Mouse (Mus musculus): ENCODE measurements at regions not wholly inside any gene's neighbourhood (a gene's known extent, or its start where the extent isn't known, plus 50 kb on each side); places are given as distances from the start of the nearest gene placed in this dataset.

DNA sequence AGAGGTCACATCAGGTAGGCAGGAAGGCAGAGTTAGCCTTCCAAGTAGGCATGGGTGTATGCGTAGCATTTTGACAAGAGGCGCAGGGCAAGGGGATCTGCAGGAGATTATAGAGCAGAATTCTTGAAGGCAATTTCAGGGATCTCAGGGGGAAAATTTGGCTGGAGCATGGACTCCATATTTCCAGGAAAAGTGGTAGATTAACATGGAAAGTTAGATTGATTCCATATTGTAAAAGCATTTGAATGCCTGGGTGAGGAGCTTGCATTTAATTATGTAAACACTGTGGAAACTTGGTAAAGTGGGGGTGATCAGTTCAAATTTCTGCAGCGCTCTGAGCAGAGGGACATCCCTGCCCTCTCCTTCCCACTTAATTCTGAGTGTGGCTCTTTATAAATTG is 146.7 kb downstream of the Pax3 start:
- TF ChIP-seq CTCF (IDR thresholded peaks at IDR 0.05; ENCODE audit: control insufficient read depth, insufficient read depth, low read length) (no peak), POLR2A (IDR thresholded peaks at IDR 0.05; ENCODE audit: borderline replicate concordance, control insufficient read depth, low read depth, low read length) (no peak)
- H3K4me3 ChIP-seq (replicated peaks; ENCODE audit: control insufficient read depth, low read depth, low read length): no peak overlapping the region
- WGBS: 85% methylated on average over 3 of the region's 3 CpGs
- H3K4me1 ChIP-seq (ENCODE audit: control insufficient read depth, insufficient read depth, low read length): no peaks in the 10 kb centered on the region
- no peak overlapping the region for H3K27ac ChIP-seq (ENCODE audit: control insufficient read depth, insufficient read depth, low read depth, low read length, poor library complexity)

DNA sequence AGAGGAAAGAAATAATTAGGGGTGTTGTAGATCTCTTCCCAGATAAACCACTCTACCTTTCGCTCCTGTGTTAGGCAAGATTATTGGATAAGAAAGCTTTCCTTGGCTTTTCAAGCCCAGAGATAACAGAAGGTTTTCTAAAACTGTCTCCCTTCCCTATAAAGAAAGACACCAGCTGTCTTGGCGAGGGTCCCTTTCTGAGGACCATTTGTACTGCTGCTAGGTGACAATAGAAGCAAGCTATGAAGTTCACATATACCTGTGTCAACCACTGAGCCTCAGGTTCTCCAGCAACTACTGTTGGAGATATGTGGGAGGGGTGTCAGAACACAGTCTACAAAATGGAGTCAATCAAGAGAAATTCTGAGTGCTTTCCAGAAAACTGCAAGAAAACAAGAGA is 164.6 kb downstream of the Pax3 start:
- H3K4me3 ChIP-seq (replicated peaks; ENCODE audit: control insufficient read depth, low read depth, low read length): no peak overlapping the region
- no peaks in the 10 kb centered on the region for H3K4me1 ChIP-seq (ENCODE audit: control insufficient read depth, insufficient read depth, low read length)
- H3K27ac ChIP-seq (ENCODE audit: control insufficient read depth, insufficient read depth, low read depth, low read length, poor library complexity): no peak overlapping the region
- TF ChIP-seq CTCF (IDR thresholded peaks at IDR 0.05; ENCODE audit: control insufficient read depth, insufficient read depth, low read length): no peak
- no peak for TF ChIP-seq POLR2A (IDR thresholded peaks at IDR 0.05; ENCODE audit: borderline replicate concordance, control insufficient read depth, low read depth, low read length)
- 66% methylated on average over 2 of the region's 2 CpGs for WGBS

DNA sequence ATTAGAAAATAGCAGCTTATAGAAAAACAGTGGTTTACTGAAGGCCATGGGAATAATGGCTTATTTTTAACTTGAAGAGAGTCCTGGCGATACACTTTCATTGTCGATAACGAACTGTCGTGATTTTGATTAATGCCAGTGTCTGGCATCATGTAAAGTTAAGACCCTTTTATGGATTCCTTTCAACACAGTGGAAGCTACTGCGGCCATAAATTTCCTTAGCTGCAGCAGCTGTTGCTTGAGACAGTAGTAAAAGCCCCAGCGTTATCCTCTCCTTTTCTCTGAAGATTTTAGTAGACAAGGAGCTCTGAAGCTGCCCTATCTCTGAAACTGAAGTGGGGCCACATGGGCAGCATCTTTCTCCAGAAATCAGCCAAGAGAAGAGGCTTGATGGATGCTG is 175.2 kb downstream of the Pax3 start:
- Histone ChIP-seq H3K4me3 (replicated peaks; ENCODE audit: control insufficient read depth, low read depth, low read length) (no peak overlapping the region), H3K27ac (ENCODE audit: control insufficient read depth, insufficient read depth, low read depth, low read length, poor library complexity) (no peak overlapping the region), H3K4me1 (ENCODE audit: control insufficient read depth, insufficient read depth, low read length) (no peaks in the 10 kb centered on the region)
- no peak for TF ChIP-seq POLR2A (IDR thresholded peaks at IDR 0.05; ENCODE audit: borderline replicate concordance, control insufficient read depth, low read depth, low read length)
- WGBS: 66% methylated on average over 6 of the region's 6 CpGs

DNA sequence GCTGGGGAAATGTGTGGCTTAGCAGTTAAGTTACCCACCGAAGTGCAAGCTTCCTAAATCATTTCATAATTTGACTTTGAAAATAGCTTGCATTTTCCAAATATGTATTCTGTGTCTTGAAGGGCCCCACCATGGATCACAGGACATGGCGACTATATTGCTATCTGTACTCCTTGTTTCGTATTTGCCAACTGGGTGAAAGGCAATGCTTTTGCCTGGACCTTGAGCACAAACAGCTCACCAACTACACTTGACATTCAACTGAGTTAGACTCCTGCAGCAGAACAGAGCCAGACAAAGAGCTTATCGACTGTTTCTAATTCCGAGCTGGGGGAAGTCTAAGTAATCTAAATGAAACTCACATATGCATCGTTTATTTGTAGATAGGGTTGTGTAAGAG is 175.9 kb downstream of the Pax3 start:
- no peak overlapping the region for H3K4me3 ChIP-seq (replicated peaks; ENCODE audit: control insufficient read depth, low read depth, low read length)
- no peaks in the 10 kb centered on the region for H3K4me1 ChIP-seq (ENCODE audit: control insufficient read depth, insufficient read depth, low read length)
- H3K27ac ChIP-seq (ENCODE audit: control insufficient read depth, insufficient read depth, low read depth, low read length, poor library complexity): no peak overlapping the region
- TF ChIP-seq POLR2A (IDR thresholded peaks at IDR 0.05; ENCODE audit: borderline replicate concordance, control insufficient read depth, low read depth, low read length) (no peak), CTCF (IDR thresholded peaks at IDR 0.05; ENCODE audit: control insufficient read depth, insufficient read depth, low read length) (no peak)
- 76% methylated on average over 6 of the region's 6 CpGs for whole genome bisulfite sequencing

DNA sequence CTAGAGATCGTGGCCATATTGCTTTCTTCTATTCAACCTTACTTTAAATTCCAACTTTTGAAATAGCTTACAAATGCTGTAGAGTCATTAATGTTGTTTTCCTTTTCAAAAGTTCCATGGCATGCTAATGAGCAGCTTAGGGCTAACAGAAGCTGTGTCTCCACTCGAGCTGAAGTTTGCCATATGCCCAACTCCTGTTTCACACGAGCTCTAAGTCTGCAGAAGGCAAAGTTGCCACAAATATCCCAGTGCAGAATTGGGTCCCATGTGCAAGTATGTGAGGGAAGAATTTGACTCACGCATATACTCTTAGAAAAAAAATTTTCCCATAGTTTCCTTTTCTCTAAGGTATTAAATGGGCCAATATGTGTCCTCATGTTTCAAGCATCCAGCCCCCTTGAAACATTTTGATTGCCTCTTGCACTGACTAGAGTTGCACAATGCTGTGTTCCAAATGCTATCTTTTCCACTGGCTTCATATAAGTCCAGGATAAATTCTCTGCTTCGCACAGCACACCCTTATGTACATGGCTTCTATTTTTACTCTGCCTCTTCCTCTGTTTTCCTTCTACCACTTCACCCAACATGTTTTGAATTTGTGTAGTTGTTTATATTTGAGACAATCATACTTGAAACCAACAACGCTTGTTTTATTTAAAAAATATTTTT is 178.9 kb downstream of the Pax3 start:
- Histone ChIP-seq H3K4me3 (replicated peaks; ENCODE audit: control insufficient read depth, low read depth, low read length) (no peak overlapping the region), H3K4me1 (ENCODE audit: control insufficient read depth, insufficient read depth, low read length) (no peaks in the 10 kb centered on the region; the same call in 1 of the 2 replicates), H3K27ac (ENCODE audit: control insufficient read depth, insufficient read depth, low read depth, low read length, poor library complexity) (no peak overlapping the region)
- WGBS: 69% methylated on average over 6 of the region's 6 CpGs
- TF ChIP-seq POLR2A (IDR thresholded peaks at IDR 0.05; ENCODE audit: borderline replicate concordance, control insufficient read depth, low read depth, low read length) (no peak), CTCF (IDR thresholded peaks at IDR 0.05; ENCODE audit: control insufficient read depth, insufficient read depth, low read length) (no peak)

DNA sequence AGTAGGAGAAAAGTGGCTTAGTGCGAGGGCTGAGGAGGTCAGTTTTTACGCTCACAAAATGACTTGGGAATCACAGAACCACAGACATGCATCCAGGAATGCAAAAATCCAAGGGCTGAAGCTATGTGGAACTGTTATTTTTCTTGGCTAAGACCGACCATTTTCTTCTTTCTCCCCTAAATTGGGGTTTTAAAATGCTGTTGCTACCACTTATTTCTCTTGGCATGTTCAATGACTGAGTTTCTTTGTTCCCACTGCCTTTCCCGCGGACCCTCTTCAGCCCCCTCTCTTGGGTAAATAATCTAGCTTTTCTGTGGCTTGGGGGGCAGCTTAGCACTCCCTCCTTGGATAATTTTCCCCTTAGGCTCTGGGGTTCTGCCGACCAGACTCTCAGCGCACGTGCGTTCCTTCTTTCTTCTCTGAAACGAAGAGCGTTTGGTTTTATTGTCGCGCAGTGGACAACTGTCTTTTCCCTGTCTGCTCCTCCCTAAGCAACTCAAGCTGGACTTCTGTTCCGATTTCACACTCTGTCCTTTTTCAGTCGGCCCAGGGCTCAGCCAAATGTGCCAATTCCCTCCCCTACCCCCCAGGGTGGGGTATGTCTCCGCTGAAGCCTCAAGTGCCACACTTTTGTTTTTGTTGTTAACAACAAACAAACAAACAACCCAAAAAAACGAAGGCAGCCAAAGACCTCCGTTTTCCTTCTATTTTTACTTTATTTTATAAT is 180.2 kb downstream of the Pax3 start:
- WGBS: 74% methylated on average over 18 of the region's 18 CpGs
- Histone ChIP-seq H3K4me1 (ENCODE audit: control insufficient read depth, insufficient read depth, low read length) (no peaks in the 10 kb centered on the region; the same call in 1 of the 2 replicates), H3K4me3 (replicated peaks; ENCODE audit: control insufficient read depth, low read depth, low read length) (no peak overlapping the region), H3K27ac (ENCODE audit: control insufficient read depth, insufficient read depth, low read depth, low read length, poor library complexity) (no peak overlapping the region)
- TF ChIP-seq CTCF (IDR thresholded peaks at IDR 0.05; ENCODE audit: control insufficient read depth, insufficient read depth, low read length) (no peak), POLR2A (IDR thresholded peaks at IDR 0.05; ENCODE audit: borderline replicate concordance, control insufficient read depth, low read depth, low read length) (no peak)

DNA sequence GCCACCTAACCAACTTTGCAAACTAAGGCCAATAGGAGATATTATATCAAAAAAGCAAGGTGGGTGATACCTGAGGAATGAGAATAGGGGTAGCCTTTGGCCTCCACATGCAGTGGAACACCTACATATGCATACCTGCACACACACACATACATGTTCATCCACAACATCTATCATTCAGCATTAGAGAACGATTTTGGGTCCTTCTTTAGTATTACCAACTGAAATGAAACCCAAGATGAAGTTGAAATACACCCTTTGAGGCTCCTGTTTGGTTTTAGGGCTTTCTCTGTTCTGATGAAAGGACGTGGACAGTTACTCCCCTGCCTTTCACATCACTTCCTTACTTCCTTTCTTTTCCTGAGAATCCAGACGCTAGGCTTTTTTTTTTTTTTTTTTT is 180.9 kb downstream of the Pax3 start:
- WGBS: 33% methylated on average over 3 of the region's 3 CpGs
- no peak for TF ChIP-seq CTCF (IDR thresholded peaks at IDR 0.05; ENCODE audit: control insufficient read depth, insufficient read depth, low read length)
- no peak for TF ChIP-seq POLR2A (IDR thresholded peaks at IDR 0.05; ENCODE audit: borderline replicate concordance, control insufficient read depth, low read depth, low read length)
- no peak overlapping the region for H3K27ac ChIP-seq (ENCODE audit: control insufficient read depth, insufficient read depth, low read depth, low read length, poor library complexity)
- no peaks in the 10 kb centered on the region; the same call in 1 of the 2 replicates for H3K4me1 ChIP-seq (ENCODE audit: control insufficient read depth, insufficient read depth, low read length)
- no peak overlapping the region for H3K4me3 ChIP-seq (replicated peaks; ENCODE audit: control insufficient read depth, low read depth, low read length)

DNA sequence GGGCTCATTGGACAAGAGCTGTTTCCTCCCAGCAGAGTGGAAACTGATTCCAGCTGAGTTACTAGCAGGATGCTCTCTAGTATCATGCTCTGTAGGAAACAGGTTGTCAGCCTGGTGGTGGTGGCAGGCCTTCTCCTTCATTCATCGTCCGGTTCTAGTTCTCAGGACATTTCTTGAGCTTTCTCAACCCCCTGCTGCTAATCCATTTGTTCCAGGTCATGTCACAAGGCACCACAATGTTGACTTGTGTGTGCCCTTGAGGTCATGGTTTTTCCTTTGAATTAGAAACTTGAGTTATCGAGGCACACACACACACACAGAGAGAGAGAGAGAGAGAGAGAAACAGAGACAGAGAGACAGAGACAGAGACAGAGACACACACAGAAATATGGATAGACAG is 183.5 kb downstream of the Pax3 start:
- H3K4me1 ChIP-seq (ENCODE audit: control insufficient read depth, insufficient read depth, low read length): no peaks in the 10 kb centered on the region; the same call in 1 of the 2 replicates
- TF ChIP-seq CTCF (IDR thresholded peaks at IDR 0.05; ENCODE audit: control insufficient read depth, insufficient read depth, low read length): no peak
- TF ChIP-seq POLR2A (IDR thresholded peaks at IDR 0.05; ENCODE audit: borderline replicate concordance, control insufficient read depth, low read depth, low read length): no peak
- no peak overlapping the region for H3K4me3 ChIP-seq (replicated peaks; ENCODE audit: control insufficient read depth, low read depth, low read length)
- H3K27ac ChIP-seq (ENCODE audit: control insufficient read depth, insufficient read depth, low read depth, low read length, poor library complexity): no peak overlapping the region
- 67% methylated on average over 3 of the region's 3 CpGs for WGBS
